Mouse (Mus musculus) ES-Bruce4 (cell line): ENCODE data around the gene Gda. TPM values are rescaled to one million over a fixed set of nuclear protein-coding genes. Genes with fewer than 3 reads are reported as not detected.

ENCODE experiments used
- H3K27ac ChIP-seq: 2 replicates; pipeline ENCODE4 v1.5.1; 2012; ENCODE audit warnings: low read length, inconsistent platforms; ENCODE audit not compliant: insufficient read depth
- H3K27me3 ChIP-seq: 2 replicates; pipeline ENCODE4 v1.6.1; 2012; ENCODE audit warnings: mild to moderate bottlenecking, low read length, inconsistent platforms; ENCODE audit not compliant: control insufficient read depth, poor library complexity, insufficient read depth, severe bottlenecking
- H3K36me3 ChIP-seq: 2 replicates; pipeline ENCODE4 v1.6.1; 2012; ENCODE audit warnings: inconsistent platforms, mild to moderate bottlenecking, low read length, moderate library complexity; ENCODE audit not compliant: control insufficient read depth, poor library complexity, insufficient read depth, severe bottlenecking
- H3K4me1 ChIP-seq: one replicate; pipeline ENCODE4 v1.8.1; 2011; ENCODE audit warnings: low read length; ENCODE audit not compliant: control insufficient read depth, insufficient read depth
- H3K4me3 ChIP-seq: 2 replicates; pipeline ENCODE4 v1.5.1; 2011; ENCODE audit warnings: low read depth, mild to moderate bottlenecking, low read length
- H3K9ac ChIP-seq: 2 replicates; pipeline ENCODE4 v1.6.1; 2012; ENCODE audit warnings: low read depth, mild to moderate bottlenecking, inconsistent platforms; ENCODE audit not compliant: poor library complexity, severe bottlenecking
- H3K9me3 ChIP-seq: replicated peaks from 2 replicates; pipeline ENCODE4 v1.6.1; 2012; ENCODE audit warnings: mild to moderate bottlenecking, low read length, inconsistent platforms; ENCODE audit not compliant: control insufficient read depth, poor library complexity, insufficient read depth, severe bottlenecking
- CTCF ChIP-seq: IDR thresholded peaks from one replicate; pipeline ENCODE4 v1.8.1; 2011; ENCODE audit warnings: low read depth, low read length
- EP300 ChIP-seq: IDR thresholded peaks from 2 replicates; pipeline ENCODE4 v1.6.1; 2011; ENCODE audit warnings: low read depth, low read length; ENCODE audit not compliant: insufficient read depth
- POLR2A ChIP-seq: IDR thresholded peaks from one replicate; pipeline ENCODE4 v1.8.1; 2011; ENCODE audit warnings: low read length; ENCODE audit not compliant: insufficient read depth
- polyA plus RNA-seq: library from polyadenylated mRNA; stranded (reverse); fragments of >200 nt; gene quantifications from 2 replicates; pipeline ENCODE4 v1.2.4, GENCODE M21; 2011; ENCODE audit warnings: low read depth; ENCODE audit not compliant: missing spikeins, insufficient read depth, insufficient read length

The Gda gene
- polyA plus RNA-seq, 1 experiment, result not detected

DNA sequence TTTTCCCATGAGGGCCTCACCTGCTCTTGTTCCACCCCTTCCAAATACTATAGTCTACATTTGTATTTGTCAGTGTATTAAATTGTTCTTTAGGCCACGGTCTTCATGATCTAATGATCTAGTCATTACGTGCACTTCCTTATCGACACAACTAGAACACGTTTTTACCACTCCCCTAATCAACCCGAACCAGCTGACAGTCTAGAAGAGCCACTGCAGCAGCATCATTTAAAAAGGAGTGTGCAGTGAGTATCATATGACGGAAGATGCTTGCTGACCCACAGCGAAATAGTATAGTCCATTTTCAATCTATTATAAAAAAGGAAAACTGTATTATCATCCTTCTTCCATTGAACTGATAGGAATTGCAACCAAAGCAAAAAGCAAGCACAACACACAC, 82.3 kb downstream of the Gda start:
- H3K27ac ChIP-seq, result no peak overlapping the region
- no peaks in the 10 kb centered on the region for H3K9me3 ChIP-seq
- H3K4me1 ChIP-seq, result no peaks in the 10 kb centered on the region
- H3K4me3 ChIP-seq, result no peak overlapping the region
- H3K27me3 ChIP-seq, result no peaks in the 10 kb centered on the region
- no peak overlapping the region for H3K9ac ChIP-seq
- TF ChIP-seq EP300 (no peak), POLR2A (no peak), CTCF (no peak)
- H3K36me3 ChIP-seq, result no peaks in the 10 kb centered on the region

DNA sequence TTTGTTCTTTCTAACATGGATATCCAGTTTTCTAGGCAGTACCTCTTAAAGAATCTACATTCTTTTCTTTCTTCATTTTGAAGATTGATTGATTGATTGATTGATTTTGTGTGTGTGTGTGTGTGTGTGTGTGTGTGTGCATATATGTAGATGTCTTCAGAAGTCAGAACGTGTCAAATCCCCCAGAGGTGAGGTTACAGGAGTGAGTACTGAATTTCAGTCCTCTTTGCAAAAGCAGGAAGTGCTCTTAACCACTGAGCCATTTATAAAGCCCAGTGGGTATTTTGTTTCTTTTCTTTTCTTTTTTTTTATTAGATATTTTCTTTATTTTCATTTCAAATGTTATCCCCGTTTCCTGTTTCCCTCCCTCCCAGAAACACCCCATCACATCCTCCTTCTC, 86.4 kb downstream of the Gda start:
- Histone ChIP-seq H3K9me3 (no peaks in the 10 kb centered on the region), H3K36me3 (no peaks in the 10 kb centered on the region), H3K27ac (no peak overlapping the region), H3K27me3 (no peaks in the 10 kb centered on the region), H3K4me3 (no peak overlapping the region), H3K9ac (no peak overlapping the region), H3K4me1 (peaks cover 2% of the 10 kb centered on the region)
- TF ChIP-seq CTCF (no peak), POLR2A (no peak), EP300 (no peak)

DNA sequence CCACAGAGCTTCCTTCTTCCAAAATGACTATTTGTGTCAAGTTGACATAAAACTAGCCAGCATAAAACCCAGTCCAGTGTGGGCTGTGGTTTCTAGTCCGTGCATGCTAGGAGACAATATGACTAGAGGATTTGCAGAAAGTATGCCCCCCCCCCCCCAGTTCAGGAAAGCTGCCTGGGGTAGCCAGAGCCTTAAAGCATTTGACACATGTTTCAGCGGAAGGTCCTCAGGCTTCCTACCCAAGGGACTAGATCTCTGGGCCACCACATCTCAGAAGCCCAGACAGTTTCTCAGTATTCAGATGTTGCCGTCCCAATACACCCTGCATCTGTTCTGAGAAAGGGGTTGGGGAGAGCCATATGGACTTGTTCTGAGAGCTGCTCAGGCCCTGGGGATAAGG, 89.0 kb downstream of the Gda start:
- Histone ChIP-seq H3K4me1 (peaks cover 2% of the 10 kb centered on the region), H3K36me3 (no peaks in the 10 kb centered on the region), H3K9me3 (no peaks in the 10 kb centered on the region), H3K4me3 (no peak overlapping the region), H3K9ac (no peak overlapping the region), H3K27me3 (peaks cover 3% of the 10 kb centered on the region; the same call in 1 of the 2 replicates), H3K27ac (no peak overlapping the region)
- no peak for TF ChIP-seq CTCF
- TF ChIP-seq EP300, result no peak
- TF ChIP-seq POLR2A, result no peak

DNA sequence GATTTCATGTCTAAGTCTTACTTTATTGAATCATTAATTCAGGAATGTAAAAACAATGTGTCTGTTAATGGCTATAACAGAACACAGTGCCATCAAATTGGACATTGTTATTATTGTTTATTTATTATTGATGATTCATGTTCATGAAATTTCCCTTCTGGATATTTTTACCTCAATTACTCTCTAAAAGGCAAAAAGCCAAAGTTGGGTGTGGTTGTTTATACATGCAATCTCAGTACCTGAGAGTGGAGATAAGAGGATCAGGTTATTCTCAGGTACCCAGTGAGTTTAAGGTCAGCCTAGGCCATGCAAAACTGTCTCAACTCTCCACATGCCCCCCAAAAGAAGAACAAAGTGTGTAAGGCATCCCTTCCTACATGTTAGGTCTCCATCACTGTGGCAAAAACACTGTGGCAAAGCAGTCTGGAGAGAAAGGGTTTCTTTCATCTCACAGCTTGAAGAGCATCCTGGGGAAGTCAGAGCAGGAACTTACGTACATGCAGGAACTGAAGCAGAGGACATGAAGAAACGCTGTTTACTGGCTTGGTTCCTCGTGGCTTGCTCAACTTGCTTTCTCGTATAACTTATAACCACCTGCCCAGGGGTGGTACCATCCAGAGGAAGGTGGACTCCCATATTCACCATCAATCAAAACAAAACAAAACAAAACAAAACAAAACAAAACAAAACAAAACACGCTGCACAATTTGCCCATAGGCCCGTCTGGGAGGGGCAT, 89.6 kb downstream of the Gda start:
- Histone ChIP-seq H3K36me3 (no peaks in the 10 kb centered on the region), H3K4me1 (peaks cover 2% of the 10 kb centered on the region), H3K27ac (no peak overlapping the region), H3K9ac (no peak overlapping the region), H3K27me3 (peaks cover 3% of the 10 kb centered on the region; the same call in 1 of the 2 replicates), H3K9me3 (no peaks in the 10 kb centered on the region), H3K4me3 (no peak overlapping the region)
- TF ChIP-seq CTCF, result no peak
- no peak for TF ChIP-seq POLR2A
- TF ChIP-seq EP300, result no peak

DNA sequence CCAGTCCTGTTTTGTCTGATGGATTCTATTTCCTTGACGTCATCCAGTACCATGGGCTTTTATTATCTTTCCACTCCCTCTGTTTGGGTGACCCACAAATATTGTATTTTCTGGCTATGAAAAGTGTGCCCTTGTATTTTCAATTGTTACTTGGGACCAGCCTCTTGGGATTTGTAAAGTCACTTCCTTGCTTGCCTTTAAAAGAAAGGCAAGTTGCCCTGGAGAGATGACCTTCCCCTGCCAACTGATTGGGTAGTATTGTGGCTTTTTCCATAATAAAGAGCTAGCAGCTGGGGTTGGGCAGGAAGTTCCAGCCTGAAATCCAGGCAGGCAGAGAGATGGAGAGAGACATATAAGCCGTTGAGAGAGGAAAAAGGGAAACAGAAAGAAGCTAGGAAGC, 91.5 kb downstream of the Gda start:
- Histone ChIP-seq H3K4me1 (peaks cover 2% of the 10 kb centered on the region), H3K36me3 (no peaks in the 10 kb centered on the region), H3K9ac (no peak overlapping the region), H3K9me3 (no peaks in the 10 kb centered on the region), H3K4me3 (no peak overlapping the region), H3K27me3 (peaks cover 3% of the 10 kb centered on the region; the same call in 1 of the 2 replicates), H3K27ac (no peak overlapping the region)
- TF ChIP-seq CTCF (no peak), EP300 (no peak), POLR2A (no peak)

DNA sequence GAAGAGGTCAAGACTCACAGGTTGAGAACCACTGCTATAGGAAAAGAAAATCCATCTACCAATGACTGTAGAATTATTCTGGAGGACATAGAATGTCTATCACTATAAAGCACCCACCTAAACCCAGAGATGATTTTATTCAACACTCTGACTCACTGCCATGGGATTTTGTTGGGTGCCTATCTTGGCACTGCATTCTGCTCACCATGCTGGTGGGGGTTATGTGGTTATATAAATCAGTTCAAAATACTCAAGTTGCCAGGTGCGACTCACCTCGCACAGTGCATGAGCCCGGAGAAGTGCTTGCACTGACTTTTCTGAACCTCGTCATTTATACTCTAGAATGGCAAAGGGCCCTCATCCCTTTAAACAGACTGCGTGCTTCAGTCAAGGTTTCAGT, 94.0 kb downstream of the Gda start:
- Histone ChIP-seq H3K4me1 (peaks cover 2% of the 10 kb centered on the region), H3K27ac (no peak overlapping the region), H3K9ac (no peak overlapping the region), H3K27me3 (peaks cover 3% of the 10 kb centered on the region; the same call in 1 of the 2 replicates), H3K9me3 (no peaks in the 10 kb centered on the region), H3K4me3 (no peak overlapping the region), H3K36me3 (no peaks in the 10 kb centered on the region)
- no peak for TF ChIP-seq CTCF
- no peak for TF ChIP-seq EP300
